In the genomic region with DNA sequence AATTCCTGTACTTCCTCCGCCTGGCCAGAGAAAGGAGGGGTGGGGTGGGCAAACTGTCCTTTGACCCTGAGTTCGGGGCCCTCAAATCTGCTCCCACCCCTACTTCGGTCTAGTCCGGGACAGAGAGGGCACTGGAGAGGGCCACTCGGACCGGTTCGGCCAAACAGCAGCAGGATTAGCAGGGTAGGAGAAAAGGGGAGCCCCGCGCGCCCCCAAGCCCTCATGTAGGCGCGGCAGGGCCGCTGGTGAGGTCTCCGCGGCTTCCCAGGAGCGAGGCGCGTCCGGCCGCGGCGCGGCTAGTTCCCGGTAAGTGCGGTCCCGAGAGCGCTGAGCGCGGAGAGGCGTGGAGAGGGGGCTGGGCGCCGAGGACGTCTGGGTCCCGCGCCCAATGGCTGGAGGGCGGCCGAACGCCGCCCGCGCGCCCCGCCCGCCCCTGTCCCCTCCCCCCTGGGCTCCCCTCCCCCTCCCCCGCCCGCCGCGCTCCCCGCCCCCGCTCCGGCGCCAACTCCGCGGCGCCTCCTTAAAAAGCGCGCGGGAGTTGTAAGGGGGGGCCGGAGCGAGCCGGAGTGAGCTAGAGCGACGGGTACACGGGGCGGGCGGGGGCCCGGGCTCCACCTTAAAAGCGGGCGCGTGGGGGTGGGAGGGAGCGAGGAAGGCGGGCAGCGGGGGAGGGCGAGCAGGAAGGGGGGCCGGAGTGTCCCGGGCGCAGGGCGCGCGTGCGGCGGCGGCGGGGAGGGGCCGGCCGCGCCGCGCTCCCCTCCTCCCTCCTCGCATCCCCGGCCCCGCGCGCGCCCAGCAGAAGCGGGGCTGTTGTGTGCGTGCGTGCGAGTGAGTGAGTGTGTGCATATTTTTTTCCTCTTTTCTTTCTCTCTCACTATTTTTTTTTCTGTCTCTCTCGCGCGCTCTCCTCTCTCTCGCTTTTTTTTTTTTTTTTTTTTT, we compare ENCODE assay signal across 9 mouse cellular contexts. TPM values are rescaled to one million over a fixed set of nuclear protein-coding genes. Genes with fewer than 3 reads are reported as not detected.
DNase-seq lines count a peak whose midpoint lies in the region; ATAC-seq and TF ChIP-seq lines count a peak whose summit lies in the region.
"Had no signal": no experiment of that assay in that cellular context is flagged by ENCODE, and none has a peak within 500 bp of the region (broad histone marks: within the 10 kb centered on the region; RNA-seq: fewer than 3 reads in every experiment).

No protein-coding gene starts in this region.

- peak overlapping the region; percentile 89 for H3K9ac ChIP-seq in heart, embryonic 15.5 days
- peak overlapping the region; percentile 83 for H3K9ac ChIP-seq in liver, postnatal 0 days (replicated peaks)
- H3K9ac ChIP-seq in neural tube, embryonic 13.5 days = peak overlapping the region; percentile 91
- H3K9ac ChIP-seq in stomach, postnatal 0 days (ENCODE audit: low read length) = peak overlapping the region; percentile 66

- peak overlapping the region; percentile 96 for H3K27ac ChIP-seq in forebrain, embryonic 10.5 days
- H3K27ac ChIP-seq in heart, embryonic 15.5 days = peak overlapping the region; percentile 93
- peak overlapping the region; percentile 88 for H3K27ac ChIP-seq in liver, postnatal 0 days (ENCODE audit: low read depth)
- peak overlapping the region; percentile 97 for H3K27ac ChIP-seq in neural tube, embryonic 13.5 days (replicated peaks)
- peak overlapping the region; percentile 92 for H3K27ac ChIP-seq in stomach, postnatal 0 days (replicated peaks)

- no peaks in the 10 kb centered on the region for H3K9me3 ChIP-seq in E14TG2a.4 (ENCODE audit: low read length)
- H3K9me3 ChIP-seq in forebrain, embryonic 10.5 days = no peaks in the 10 kb centered on the region
- no peaks in the 10 kb centered on the region for H3K9me3 ChIP-seq in heart, embryonic 15.5 days (replicated peaks)
- H3K9me3 ChIP-seq in liver, postnatal 0 days (ENCODE audit: low read length) = no peaks in the 10 kb centered on the region
- H3K9me3 ChIP-seq in neural tube, embryonic 13.5 days = no peaks in the 10 kb centered on the region
- H3K9me3 ChIP-seq in stomach, postnatal 0 days (ENCODE audit: control insufficient read depth, low read length) = no peaks in the 10 kb centered on the region

- peak; percentile 69 for DNase-seq in c-Kit-positive CD71-negative TER-119-negative erythroid progenitor cells, embryonic 14.5 days (ENCODE audit: low read depth)
- DNase-seq in forebrain, embryonic 10.5 days (ENCODE audit: extremely low spot score, low spot score) = peak; percentile 83
- DNase-seq in kidney, postnatal 14 days = peak; percentile 95
- DNase-seq in liver, postnatal 0 days = peak; percentile 87
- peak; percentile 89 for DNase-seq in stomach, postnatal 0 days (ENCODE audit: low spot score)

- TF ChIP-seq EP300 in liver, postnatal 0 days (IDR thresholded peaks at IDR 0.05; ENCODE audit: low read depth) = no peak
- no peak for TF ChIP-seq EP300 in stomach, postnatal 0 days (optimal IDR thresholded peaks at IDR 0.05)

- H3K4me1 ChIP-seq in E14TG2a.4 (replicated peaks; ENCODE audit: low read depth, low read length) = peaks cover 44% of the 10 kb centered on the region
- H3K4me1 ChIP-seq in forebrain, embryonic 10.5 days = peaks cover 45% of the 10 kb centered on the region
- peaks cover 33% of the 10 kb centered on the region for H3K4me1 ChIP-seq in heart, embryonic 15.5 days (replicated peaks)
- H3K4me1 ChIP-seq in liver, postnatal 0 days (ENCODE audit: insufficient read depth) = peaks cover 23% of the 10 kb centered on the region
- H3K4me1 ChIP-seq in neural tube, embryonic 13.5 days (replicated peaks) = peaks cover 33% of the 10 kb centered on the region
- peaks cover 10% of the 10 kb centered on the region for H3K4me1 ChIP-seq in stomach, postnatal 0 days (replicated peaks; ENCODE audit: control insufficient read depth, insufficient read depth)

- TF ChIP-seq CTCF in E14TG2a.4 (conservative IDR thresholded peaks at IDR 0.05; ENCODE audit: low read length) = no peak
- no peak for TF ChIP-seq CTCF in liver, postnatal 0 days (IDR thresholded peaks at IDR 0.05; ENCODE audit: low read depth)
- TF ChIP-seq CTCF in stomach, postnatal 0 days (IDR thresholded peaks at IDR 0.05; ENCODE audit: low read depth) = no peak

- H3K4me2 ChIP-seq in heart, embryonic 15.5 days = peak overlapping the region; percentile 88
- peak overlapping the region; percentile 91 for H3K4me2 ChIP-seq in liver, postnatal 0 days (ENCODE audit: low read depth, low read length)
- H3K4me2 ChIP-seq in neural tube, embryonic 13.5 days = peak overlapping the region; percentile 74
- peak overlapping the region; percentile 92 for H3K4me2 ChIP-seq in stomach, postnatal 0 days (replicated peaks; ENCODE audit: low read depth)

- H3K4me3 ChIP-seq in E14TG2a.4 (replicated peaks; ENCODE audit: low read length) = peak overlapping the region; percentile 85
- H3K4me3 ChIP-seq in forebrain, embryonic 10.5 days = peak overlapping the region; percentile 85
- peak overlapping the region; percentile 84 for H3K4me3 ChIP-seq in heart, embryonic 15.5 days
- peak overlapping the region; percentile 65 for H3K4me3 ChIP-seq in liver, postnatal 0 days (ENCODE audit: low read depth, low read length)
- peak overlapping the region; percentile 79 for H3K4me3 ChIP-seq in neural tube, embryonic 13.5 days
- H3K4me3 ChIP-seq in stomach, postnatal 0 days (ENCODE audit: low read depth, low read length) = peak overlapping the region; percentile 71

- ATAC-seq in heart, embryonic 15.5 days (replicated peaks; ENCODE audit: insufficient number of reproducible peaks, insufficient read depth, low FRiP score, low read depth) = peak; percentile 85
- peak; percentile 86 for ATAC-seq in liver, postnatal 0 days
- peak; percentile 69 for ATAC-seq in neural tube, embryonic 13.5 days (ENCODE audit: low read depth)
- peak; percentile 87 for ATAC-seq in stomach, postnatal 0 days (ENCODE audit: low FRiP score, low TSS enrichment)

- peaks cover 40% of the 10 kb centered on the region for H3K36me3 ChIP-seq in E14TG2a.4 (ENCODE audit: insufficient read depth, low read length)
- peaks cover 65% of the 10 kb centered on the region for H3K36me3 ChIP-seq in forebrain, embryonic 10.5 days (replicated peaks)
- H3K36me3 ChIP-seq in heart, embryonic 15.5 days = peaks cover 24% of the 10 kb centered on the region
- peaks cover 17% of the 10 kb centered on the region for H3K36me3 ChIP-seq in liver, postnatal 0 days (replicated peaks; ENCODE audit: insufficient read depth, low read length)
- H3K36me3 ChIP-seq in neural tube, embryonic 13.5 days = peaks cover 43% of the 10 kb centered on the region
- H3K36me3 ChIP-seq in stomach, postnatal 0 days (ENCODE audit: control insufficient read depth, insufficient read depth, low read length) = peaks cover 6% of the 10 kb centered on the region

- peaks cover 30% of the 10 kb centered on the region for H3K27me3 ChIP-seq in E14TG2a.4 (ENCODE audit: insufficient read depth, low read length)
- peaks cover 35% of the 10 kb centered on the region for H3K27me3 ChIP-seq in forebrain, embryonic 10.5 days (ENCODE audit: poor library complexity, severe bottlenecking)
- H3K27me3 ChIP-seq in heart, embryonic 15.5 days = no peaks in the 10 kb centered on the region
- no peaks in the 10 kb centered on the region for H3K27me3 ChIP-seq in liver, postnatal 0 days (ENCODE audit: insufficient read depth, low read length)
- H3K27me3 ChIP-seq in neural tube, embryonic 13.5 days = peaks cover 23% of the 10 kb centered on the region
- no peaks in the 10 kb centered on the region for H3K27me3 ChIP-seq in stomach, postnatal 0 days (ENCODE audit: control insufficient read depth, insufficient read depth, low read length)

- whole genome bisulfite sequencing in forebrain, embryonic 10.5 days = under 1% methylated on average over 69 of the region's 103 CpGs
- WGBS in heart, embryonic 15.5 days = under 1% methylated on average over 57 of the region's 103 CpGs
- WGBS in liver, postnatal 0 days (ENCODE audit: insufficient replicate concordance) = 2% methylated on average over 54 of the region's 103 CpGs
- under 1% methylated on average over 77 of the region's 103 CpGs for WGBS in neural tube, embryonic 13.5 days
- 1% methylated on average over 46 of the region's 103 CpGs for WGBS in stomach, postnatal 0 days

RNA-seq across cellular contexts. Expression of a gene that starts 0.6 kb away (rescaled TPM):
- 10.2 and 10.3 TPM in 2 replicates for polyA plus RNA-seq in forebrain, embryonic 10.5 days (2016; fragmentation: Nextera tagmentation; extraction: Ambion mirVana)
- polyA plus RNA-seq in heart, embryonic 15.5 days (2015; fragmentation: Nextera tagmentation; extraction: Ambion mirVana) = 5.6 and 5.9 TPM in 2 replicates
- polyA plus RNA-seq in liver, postnatal 0 days (2015; fragmentation: Nextera tagmentation; extraction: Ambion mirVana) = 3.5 and 3.8 TPM in 2 replicates
- 8.0 and 8.3 TPM in 2 replicates for polyA plus RNA-seq in neural tube, embryonic 13.5 days (2015; fragmentation: Nextera tagmentation; extraction: Ambion mirVana)
- polyA plus RNA-seq in stomach, postnatal 0 days (2015; fragmentation: Nextera tagmentation; extraction: Ambion mirVana) = 4.2 and 4.5 TPM in 2 replicates

RNA-seq across cellular contexts. Expression of a gene that starts 4.5 kb away (rescaled TPM):
- polyA plus RNA-seq in forebrain, embryonic 10.5 days (2016; fragmentation: Nextera tagmentation; extraction: Ambion mirVana) = 0.49 and 0.63 TPM in 2 replicates
- 0.74 and 0.90 TPM in 2 replicates for polyA plus RNA-seq in heart, embryonic 15.5 days (2015; fragmentation: Nextera tagmentation; extraction: Ambion mirVana)
- polyA plus RNA-seq in liver, postnatal 0 days (2015; fragmentation: Nextera tagmentation; extraction: Ambion mirVana) = 0.87 and 0.99 TPM in 2 replicates
- polyA plus RNA-seq in neural tube, embryonic 13.5 days (2015; fragmentation: Nextera tagmentation; extraction: Ambion mirVana) = 0.62 and 0.87 TPM in 2 replicates
- polyA plus RNA-seq in stomach, postnatal 0 days (2015; fragmentation: Nextera tagmentation; extraction: Ambion mirVana) = 0.36 and 0.38 TPM in 2 replicates

RNA-seq across cellular contexts. Expression of a gene that starts 15.1 kb away (rescaled TPM):
- 0.42 and 0.79 TPM in 2 replicates for polyA plus RNA-seq in forebrain, embryonic 10.5 days (2016; fragmentation: Nextera tagmentation; extraction: Ambion mirVana)
- polyA plus RNA-seq in heart, embryonic 15.5 days (2015; fragmentation: Nextera tagmentation; extraction: Ambion mirVana) = 0.31 and 0.57 TPM in 2 replicates
- polyA plus RNA-seq in liver, postnatal 0 days (2015; fragmentation: Nextera tagmentation; extraction: Ambion mirVana) = 0.40 TPM in 1 of 2 replicates, not detected in the other
- 1.0 TPM in 1 of 2 replicates, not detected in the other for polyA plus RNA-seq in neural tube, embryonic 13.5 days (2015; fragmentation: Nextera tagmentation; extraction: Ambion mirVana)
- polyA plus RNA-seq in stomach, postnatal 0 days (2015; fragmentation: Nextera tagmentation; extraction: Ambion mirVana) = 5.8 and 6.1 TPM in 2 replicates

RNA-seq across cellular contexts. Expression of a gene that starts 24.0 kb away (rescaled TPM):
- 148 and 158 TPM in 2 replicates for polyA plus RNA-seq in forebrain, embryonic 10.5 days (2016; fragmentation: Nextera tagmentation; extraction: Ambion mirVana)
- polyA plus RNA-seq in heart, embryonic 15.5 days (2015; fragmentation: Nextera tagmentation; extraction: Ambion mirVana) = 246 and 260 TPM in 2 replicates
- polyA plus RNA-seq in liver, postnatal 0 days (2015; fragmentation: Nextera tagmentation; extraction: Ambion mirVana) = 28.2 and 33.9 TPM in 2 replicates
- 203 and 207 TPM in 2 replicates for polyA plus RNA-seq in neural tube, embryonic 13.5 days (2015; fragmentation: Nextera tagmentation; extraction: Ambion mirVana)
- 62.4 and 63.1 TPM in 2 replicates for polyA plus RNA-seq in stomach, postnatal 0 days (2015; fragmentation: Nextera tagmentation; extraction: Ambion mirVana)

RNA-seq across cellular contexts. Expression of a gene that starts 24.4 kb away (rescaled TPM):
- 7.8 and 8.2 TPM in 2 replicates for polyA plus RNA-seq in forebrain, embryonic 10.5 days (2016; fragmentation: Nextera tagmentation; extraction: Ambion mirVana)
- 1.2 and 1.9 TPM in 2 replicates for polyA plus RNA-seq in heart, embryonic 15.5 days (2015; fragmentation: Nextera tagmentation; extraction: Ambion mirVana)
- polyA plus RNA-seq in liver, postnatal 0 days (2015; fragmentation: Nextera tagmentation; extraction: Ambion mirVana) = 0.04 TPM in 1 of 2 replicates, not detected in the other
- 7.4 and 8.5 TPM in 2 replicates for polyA plus RNA-seq in neural tube, embryonic 13.5 days (2015; fragmentation: Nextera tagmentation; extraction: Ambion mirVana)
- 0.96 and 1.3 TPM in 2 replicates for polyA plus RNA-seq in stomach, postnatal 0 days (2015; fragmentation: Nextera tagmentation; extraction: Ambion mirVana)
- polyA plus RNA-seq: large intestine, adult 2 months had no signal

Comparison
In these comparisons a context has a peak if more than half of its experiments do, and no peak if none do; other contexts are left out.
1. Peak in every context shown above with its lines: DNase-seq, ATAC-seq, H3K4me3 ChIP-seq and H3K27ac ChIP-seq.